Mouse (Mus musculus) neutrophil, adult 5-6 weeks (primary cell): Measurements from ENCODE around the gene Glis3. TPM values are rescaled to one million over a fixed set of nuclear protein-coding genes. Genes with fewer than 3 reads are reported as not detected.

Experiments used
- ATAC-seq: fragments of 151-379, 151-347 bp; 2 replicates; pipeline ENCODE4 v1.8.0; 2017; ENCODE audit warnings: mild to moderate bottlenecking, moderate TSS enrichment; ENCODE audit not compliant: insufficient number of reproducible peaks, poor library complexity, low FRiP score, severe bottlenecking; ENCODE audit errors: extremely low read depth
- total RNA-seq: library from RNA; stranded (forward); fragments of 200-1000 nt; gene quantifications from 2 replicates; pipeline ENCODE4 v1.2.3, GENCODE M21; 2017

The Glis3 gene
- total RNA-seq, 1 experiment from 2014 or later = 1.2 TPM

DNA sequence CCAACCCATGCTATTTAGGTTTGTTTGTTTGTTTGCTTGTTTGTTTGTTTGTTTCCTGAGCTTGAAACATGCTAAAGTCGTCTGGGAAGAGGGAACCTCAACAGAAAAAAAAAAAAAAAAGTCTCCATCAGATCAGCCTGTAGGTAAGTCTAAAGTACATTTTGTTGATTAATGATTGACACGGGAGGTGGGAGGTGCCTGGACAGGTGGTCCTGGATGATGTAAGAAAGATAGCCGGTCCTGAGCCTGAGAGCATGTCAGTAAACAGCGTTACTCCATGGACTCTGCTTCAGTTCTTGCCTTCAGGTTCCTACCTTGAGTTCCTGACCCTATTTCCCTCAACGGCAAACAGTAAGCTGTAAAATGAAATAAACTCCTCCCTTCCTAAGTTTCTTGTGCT, 444.3 kb downstream of the Glis3 start:
- no peak for ATAC-seq

DNA sequence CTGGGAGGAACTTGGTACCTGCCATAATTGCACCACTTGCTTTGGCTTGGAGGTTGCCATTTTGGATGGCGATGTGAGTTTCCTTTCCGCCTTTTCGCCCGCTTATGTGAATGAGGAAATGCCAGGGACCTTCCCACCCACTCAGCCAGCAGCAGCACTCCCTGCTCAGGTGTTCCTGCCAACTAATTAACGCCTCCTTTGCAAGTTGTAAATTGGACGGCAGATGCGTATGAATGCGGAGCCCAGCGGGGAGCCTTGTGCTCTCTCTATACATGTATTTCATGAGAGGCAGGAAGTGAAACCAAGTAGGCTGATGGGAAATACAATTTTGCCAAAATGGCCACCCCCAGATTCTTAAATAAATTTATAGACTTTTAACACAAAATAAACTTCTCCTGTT, 444.8 kb downstream of the Glis3 start:
- no peak for ATAC-seq

DNA sequence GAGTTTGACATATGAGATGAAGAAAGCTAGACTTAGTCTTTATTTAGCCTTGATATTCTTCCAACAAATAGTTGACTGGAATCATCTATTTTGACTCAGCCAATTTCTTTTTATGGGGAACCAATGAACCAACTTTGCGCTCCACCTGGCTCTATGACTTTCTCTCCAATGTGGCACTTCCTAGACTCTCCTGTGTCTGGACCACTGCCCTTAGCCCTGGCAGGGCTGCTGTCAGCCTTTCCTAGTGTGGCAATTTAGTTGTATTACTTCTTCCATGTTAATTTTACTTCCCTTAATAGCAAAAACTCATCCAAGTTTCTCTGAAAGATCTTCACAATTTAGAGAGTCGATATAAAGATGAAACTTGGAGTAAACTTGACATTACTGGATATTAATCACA, 445.2 kb downstream of the Glis3 start:
- ATAC-seq = no peak

DNA sequence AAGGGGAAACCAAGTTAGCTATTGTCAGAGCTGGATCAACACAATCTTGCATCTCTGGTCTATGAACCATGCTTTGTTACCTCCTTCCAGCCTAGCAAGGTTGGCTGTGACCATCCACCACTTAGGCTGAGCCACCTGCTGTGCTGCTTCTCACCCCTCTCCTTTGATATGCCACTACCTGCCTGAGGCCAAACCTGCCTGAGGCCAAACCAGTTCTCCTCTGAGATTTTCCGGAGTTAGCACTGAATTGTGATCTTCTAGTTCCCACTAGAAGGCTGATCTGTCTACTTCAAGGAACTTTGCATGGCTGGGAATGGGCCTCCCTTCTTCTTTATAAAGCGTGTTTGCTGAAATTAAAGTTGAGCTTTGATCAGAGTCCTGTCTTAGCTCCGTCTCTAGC, 448.4 kb downstream of the Glis3 start:
- ATAC-seq = no peak

DNA sequence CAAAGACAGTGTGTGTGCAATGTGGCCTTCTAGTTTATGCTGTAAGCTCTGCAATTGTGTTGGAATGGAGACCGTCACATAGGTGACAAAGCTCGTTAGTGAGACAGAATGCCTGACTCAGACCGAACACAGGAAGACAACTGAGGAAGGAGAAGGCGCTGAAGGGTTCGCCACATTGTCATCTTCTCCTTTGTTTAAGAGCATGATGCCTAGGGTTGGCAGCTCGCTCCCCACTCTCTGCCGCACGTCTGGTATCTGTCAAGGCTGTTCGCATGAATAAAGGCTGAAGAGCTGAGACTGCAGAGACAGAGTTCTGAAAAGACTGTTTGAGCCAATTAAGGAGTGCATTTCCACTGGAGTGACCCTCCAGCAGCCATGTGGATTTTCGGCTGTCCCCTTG, 452.4 kb downstream of the Glis3 start:
- ATAC-seq = no peak

DNA sequence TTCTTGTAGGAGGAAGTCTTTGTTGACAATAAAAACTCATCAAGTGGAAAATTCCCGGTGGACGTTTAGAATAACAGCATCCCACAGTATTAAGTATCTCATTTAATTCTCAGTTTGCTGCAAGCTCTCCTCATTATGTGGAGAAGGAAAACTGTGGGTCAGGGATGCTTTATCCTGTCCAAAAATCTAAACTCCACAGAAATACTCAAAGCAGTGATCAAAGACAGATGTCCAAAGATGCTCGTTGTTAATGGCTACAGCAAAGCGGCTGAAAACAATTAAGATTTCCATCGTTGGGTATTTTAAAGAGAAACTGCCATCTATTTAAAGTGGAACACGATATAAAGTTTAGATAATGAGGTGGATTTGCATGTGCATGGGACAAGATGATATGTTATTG, 454.2 kb downstream of the Glis3 start:
- ATAC-seq = no peak

DNA sequence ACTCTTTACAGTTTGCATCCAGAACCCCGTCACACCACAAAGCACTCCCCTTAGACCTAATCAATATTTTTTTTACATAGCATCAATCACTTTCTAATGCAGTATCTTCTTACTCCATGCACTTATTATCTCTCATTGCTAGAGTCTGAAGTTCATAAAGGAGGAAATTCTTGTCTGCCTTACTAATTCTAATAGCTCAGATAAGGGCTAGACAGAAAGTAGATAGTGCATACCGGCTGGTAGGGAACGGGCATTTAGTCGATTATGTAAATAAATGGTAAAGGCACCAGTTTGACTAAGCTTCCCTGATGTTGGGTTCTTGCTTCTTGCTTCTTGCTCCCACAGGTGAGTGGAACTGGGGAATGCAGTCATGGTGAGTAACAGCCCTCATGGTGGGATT, 468.2 kb downstream of the Glis3 start:
- ATAC-seq = no peak

Other genes with a start within 250 kb of the Glis3 start
- gene Slc1a1, start 155.0 kb upstream of the Glis3 start, total RNA-seq = 0.98 and 1.7 TPM in 2 replicates